Mouse (Mus musculus) ES-Bruce4 (cell line): ENCODE measurements at regions not wholly inside any gene's neighbourhood (a gene's known extent, or its start where the extent isn't known, plus 50 kb on each side); places are given as distances from the start of the nearest gene placed in this dataset.

Experiments
- CTCF ChIP-seq: IDR thresholded peaks from one replicate; pipeline ENCODE4 v1.8.1; 2011; ENCODE audit warnings: low read depth, low read length
- EP300 ChIP-seq: IDR thresholded peaks from 2 replicates; pipeline ENCODE4 v1.6.1; 2011; ENCODE audit warnings: low read depth, low read length; ENCODE audit not compliant: insufficient read depth
- POLR2A ChIP-seq: IDR thresholded peaks from one replicate; pipeline ENCODE4 v1.8.1; 2011; ENCODE audit warnings: low read length; ENCODE audit not compliant: insufficient read depth

- TF ChIP-seq CTCF (no peak), POLR2A (no peak), EP300 (no peak)
Observed at GRCm38 (mm10) chr16:86659154-86659553, 694.8 kb upstream of the N6amt1 start.
